Mouse (Mus musculus): ENCODE results near the gene Nfrkb. TPM values are rescaled to one million over a fixed set of nuclear protein-coding genes. Genes with fewer than 3 reads are reported as not detected.

Nfrkb gene
- polyA plus RNA-seq, 1 experiment from 2014 or later, result 27.7 TPM

DNA sequence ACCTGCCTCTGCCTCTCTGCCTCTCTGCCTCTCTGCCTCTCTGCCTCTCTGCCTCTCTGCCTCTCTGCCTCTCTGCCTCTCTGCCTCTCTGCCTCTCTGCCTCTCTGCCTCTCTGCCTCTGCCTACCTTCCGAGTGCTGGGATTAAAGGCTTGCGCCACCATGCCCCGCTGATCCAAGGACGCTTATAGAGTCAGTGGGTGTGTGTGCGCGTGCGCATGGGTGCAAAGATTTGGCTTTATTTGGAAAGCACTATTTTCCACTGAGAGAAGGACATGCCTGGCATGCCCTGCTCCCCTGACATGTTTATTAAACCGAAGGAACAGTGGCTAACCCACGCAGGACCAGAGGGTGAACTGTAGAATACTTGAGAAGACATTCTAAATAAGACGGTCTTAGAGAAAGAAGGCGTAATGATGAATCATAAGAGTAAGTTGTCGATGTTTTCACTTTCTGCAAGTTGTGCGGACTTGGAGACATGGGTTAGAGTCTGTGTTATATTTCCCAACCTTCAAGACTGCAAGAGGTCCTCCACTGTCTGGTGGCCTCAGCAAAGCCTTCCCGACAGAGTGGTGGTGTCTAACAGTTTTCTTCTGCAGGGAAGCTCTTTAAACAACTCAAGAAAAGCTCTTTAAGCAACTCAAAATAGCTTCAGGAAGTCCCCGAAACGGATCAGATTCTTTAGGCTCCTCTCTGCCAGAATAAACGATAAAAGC is 1.0 kb upstream of the Nfrkb start:
- Histone ChIP-seq H3K36me3 (ENCODE audit: poor library complexity, severe bottlenecking) (peaks cover 15% of the 10 kb centered on the region), H3K9ac (no peak overlapping the region), H3K4me3 (no peak overlapping the region), H3K27me3 (no peaks in the 10 kb centered on the region), H3K4me1 (peaks cover 25% of the 10 kb centered on the region), H3K27ac (no peak overlapping the region), H3K4me2 (peak overlapping the region; percentile 66; the same call in 1 of the 2 replicates), H3K9me3 (replicated peaks) (no peaks in the 10 kb centered on the region)
- ATAC-seq, result no peak
- 85% methylated on average over 17 of the region's 17 CpGs for WGBS

DNA sequence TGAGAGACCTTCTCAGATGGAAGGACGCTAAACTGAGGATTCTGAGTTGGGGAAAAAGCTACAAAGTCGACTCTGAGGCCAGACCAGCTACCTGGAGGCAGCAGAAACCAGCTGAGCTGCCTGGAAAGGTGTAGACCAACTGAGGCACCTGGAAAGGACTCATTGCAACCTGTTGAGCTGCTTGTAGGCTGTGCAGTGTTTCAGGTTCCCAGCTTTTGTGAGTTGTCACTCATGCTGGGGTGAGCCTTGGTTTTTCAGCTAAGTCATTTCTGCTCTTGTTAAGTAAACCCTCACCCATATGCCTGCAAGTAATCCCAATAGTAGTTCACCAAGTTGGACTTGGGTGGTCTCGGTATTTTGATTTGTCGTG is 507 bp upstream of the Nfrkb start:
- H3K36me3 ChIP-seq (ENCODE audit: poor library complexity, severe bottlenecking), result peaks cover 18% of the 10 kb centered on the region
- ATAC-seq, result no peak; the same call in 1 of the 2 replicates

DNA sequence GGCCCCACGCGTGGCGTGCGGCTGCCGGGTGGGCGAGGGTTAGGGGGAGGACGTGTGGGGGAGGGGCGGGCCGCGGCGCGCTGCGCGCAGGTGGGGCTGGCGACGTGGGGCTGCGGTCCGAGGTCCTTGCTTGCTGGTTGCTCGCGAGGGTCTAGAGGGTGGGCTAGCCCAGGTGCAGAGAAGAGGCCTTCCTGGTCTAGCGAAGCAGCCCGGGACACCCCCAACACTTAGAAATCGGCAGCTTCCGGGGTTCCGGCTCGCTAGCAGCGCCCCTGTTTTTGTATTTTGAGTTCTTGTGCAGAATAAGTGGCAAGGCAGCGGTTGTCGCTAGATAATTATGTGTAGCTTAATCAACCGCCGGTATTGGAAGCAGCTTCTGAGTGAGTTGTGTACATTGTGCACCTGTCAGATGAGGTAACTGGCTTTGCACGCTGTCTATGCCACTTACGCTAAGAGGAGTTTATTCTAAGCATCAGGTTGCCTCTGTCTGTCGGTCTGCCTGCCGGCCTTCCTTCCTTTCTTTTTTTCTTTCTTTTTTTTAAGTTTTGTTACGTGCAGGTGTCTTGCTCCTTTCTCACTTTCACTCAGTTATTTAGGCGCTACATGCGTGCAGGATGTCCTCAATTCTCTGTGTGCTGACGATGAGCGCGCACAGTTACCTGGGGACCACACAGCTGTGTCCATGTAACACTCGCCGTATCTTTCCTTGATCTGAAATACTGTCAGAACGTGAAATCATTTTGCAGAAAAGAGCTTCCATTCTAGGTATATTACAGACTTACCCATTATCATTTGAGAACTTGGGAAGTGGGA is 582 bp downstream of the Nfrkb start:
- peak overlapping the region; percentile 54 for H3K27ac ChIP-seq

More for the DNA sequence above, 507 bp upstream of the Nfrkb start:
- H3K27ac ChIP-seq, result no peak overlapping the region
- H3K4me1 ChIP-seq, result peaks cover 25% of the 10 kb centered on the region
- 16% methylated on average over 4 of the region's 4 CpGs for WGBS
- peak overlapping the region; percentile 83 for H3K4me3 ChIP-seq
- no peaks in the 10 kb centered on the region for H3K27me3 ChIP-seq
- no peaks in the 10 kb centered on the region for H3K9me3 ChIP-seq (replicated peaks)
- peak overlapping the region; percentile 66 for H3K4me2 ChIP-seq
- H3K9ac ChIP-seq, result peak overlapping the region; percentile 83

DNA sequence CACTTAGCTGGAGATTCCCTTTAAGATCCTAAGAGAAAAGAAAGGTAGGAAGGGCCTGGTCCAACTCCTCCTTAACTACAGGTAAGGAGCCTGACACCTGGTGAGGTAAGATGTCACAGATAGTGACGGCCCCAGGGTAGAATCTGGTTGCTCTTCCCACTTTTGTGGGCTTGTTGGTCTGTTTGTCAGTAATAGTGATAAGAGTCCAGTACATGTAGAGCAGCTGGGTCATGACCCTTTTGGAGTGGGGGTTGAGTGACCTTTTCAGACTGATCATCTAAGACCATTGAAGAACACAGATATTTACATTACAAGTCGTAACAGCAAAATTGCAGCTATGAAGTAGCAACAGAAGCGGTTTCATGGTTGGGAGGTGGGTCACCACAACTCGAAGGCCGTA is 1.2 kb downstream of the Nfrkb start:
- Histone ChIP-seq H3K27ac (no peak overlapping the region), H3K36me3 (ENCODE audit: poor library complexity, severe bottlenecking) (peaks cover 31% of the 10 kb centered on the region), H3K27me3 (no peaks in the 10 kb centered on the region), H3K4me2 (peak overlapping the region; percentile 66), H3K9ac (peak overlapping the region; percentile 83; the same call in 1 of the 2 replicates), H3K4me1 (peaks cover 25% of the 10 kb centered on the region), H3K9me3 (replicated peaks) (no peaks in the 10 kb centered on the region), H3K4me3 (peak overlapping the region; percentile 83)
- 90% methylated on average over 5 of the region's 5 CpGs for WGBS
- no peak for ATAC-seq

More for the DNA sequence above, 582 bp downstream of the Nfrkb start:
- peak; percentile 82 for ATAC-seq
- 11% methylated on average over 44 of the region's 44 CpGs for WGBS
- H3K9ac ChIP-seq, result peak overlapping the region; percentile 83
- no peaks in the 10 kb centered on the region for H3K9me3 ChIP-seq (replicated peaks)
- H3K4me1 ChIP-seq, result peaks cover 25% of the 10 kb centered on the region
- H3K36me3 ChIP-seq (ENCODE audit: poor library complexity, severe bottlenecking), result peaks cover 24% of the 10 kb centered on the region
- no peaks in the 10 kb centered on the region for H3K27me3 ChIP-seq
- H3K4me3 ChIP-seq, result peak overlapping the region; percentile 83
- H3K4me2 ChIP-seq, result peak overlapping the region; percentile 66

DNA sequence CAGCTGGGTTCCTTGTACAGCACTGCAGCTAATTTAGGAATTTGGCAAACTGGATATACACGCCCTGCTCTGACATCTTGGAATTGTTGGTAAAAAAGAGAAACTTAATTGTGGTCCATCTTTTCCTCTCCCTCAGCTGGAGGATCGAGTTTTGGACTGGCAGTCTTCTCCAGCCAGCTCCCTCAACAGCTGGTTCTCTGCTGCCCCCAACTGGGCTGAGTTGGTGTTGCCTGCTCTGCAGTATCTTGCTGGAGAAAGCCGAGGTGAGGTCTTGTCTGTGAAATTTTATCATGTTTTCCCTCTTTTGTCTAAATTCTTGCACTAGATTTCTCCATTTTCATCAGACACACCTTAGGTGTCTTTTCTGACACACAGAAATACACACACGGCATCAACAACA is 14.4 kb downstream of the Nfrkb start:
- peaks cover 99% of the 10 kb centered on the region for H3K36me3 ChIP-seq (ENCODE audit: poor library complexity, severe bottlenecking)
- ATAC-seq, result no peak; the same call in 1 of the 2 replicates
- 57% methylated on average over 4 of the region's 4 CpGs for WGBS

DNA sequence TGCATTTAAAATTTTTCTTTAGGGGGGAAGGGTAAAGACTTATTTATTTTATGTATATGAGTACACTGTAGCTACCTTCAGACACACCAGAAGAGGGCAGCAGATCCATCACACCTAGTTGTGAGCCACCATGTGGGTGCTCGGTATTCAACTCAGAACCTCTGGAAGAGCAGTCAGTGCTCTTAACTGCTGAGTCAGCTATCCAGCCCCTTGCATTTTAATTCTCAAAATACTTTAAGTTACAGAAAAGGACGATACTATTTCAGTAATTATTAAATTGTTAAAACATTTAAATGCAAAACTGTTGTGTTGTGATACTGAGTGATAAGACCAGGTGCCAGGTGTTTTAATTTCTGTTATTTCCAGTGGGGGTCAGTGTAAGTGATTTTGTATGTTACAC is 18.3 kb downstream of the Nfrkb start:
- 85% methylated on average over 2 of the region's 2 CpGs for WGBS
- Histone ChIP-seq H3K9me3 (replicated peaks) (no peaks in the 10 kb centered on the region), H3K36me3 (ENCODE audit: poor library complexity, severe bottlenecking) (peaks cover 91% of the 10 kb centered on the region)

More for the DNA sequence above, 14.4 kb downstream of the Nfrkb start:
- Histone ChIP-seq H3K27ac (no peak overlapping the region), H3K4me2 (no peak overlapping the region), H3K4me3 (no peak overlapping the region), H3K9me3 (replicated peaks) (no peaks in the 10 kb centered on the region), H3K27me3 (no peaks in the 10 kb centered on the region), H3K4me1 (no peaks in the 10 kb centered on the region), H3K9ac (no peak overlapping the region)

DNA sequence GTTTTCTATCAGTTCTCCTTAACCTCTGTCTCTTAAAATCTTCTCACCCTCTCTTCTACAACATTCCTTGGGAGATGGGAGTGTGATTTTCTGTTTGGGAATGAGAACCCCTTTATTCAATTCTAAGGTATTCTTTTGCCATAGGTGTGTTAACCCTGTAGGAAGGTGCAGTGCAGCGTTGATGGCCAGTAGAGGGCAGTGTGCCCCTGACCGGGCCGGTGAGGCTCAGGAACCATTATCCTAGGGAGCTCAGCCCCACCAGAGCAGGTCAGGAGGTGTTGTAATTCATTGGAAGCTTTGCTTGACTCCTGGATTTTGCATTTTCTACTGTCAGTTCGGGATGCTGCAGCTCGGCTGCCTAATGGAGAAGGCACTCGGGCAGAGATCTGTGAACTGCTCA is 19.2 kb downstream of the Nfrkb start:
- Histone ChIP-seq H3K9me3 (replicated peaks) (no peaks in the 10 kb centered on the region), H3K4me3 (no peak overlapping the region), H3K27ac (no peak overlapping the region), H3K4me2 (no peak overlapping the region), H3K27me3 (no peaks in the 10 kb centered on the region), H3K36me3 (ENCODE audit: poor library complexity, severe bottlenecking) (peaks cover 91% of the 10 kb centered on the region), H3K4me1 (no peaks in the 10 kb centered on the region), H3K9ac (no peak overlapping the region)
- WGBS, result 66% methylated on average over 6 of the region's 6 CpGs
- no peak for ATAC-seq

More for the DNA sequence above, 18.3 kb downstream of the Nfrkb start:
- ATAC-seq, result no peak
- H3K4me2 ChIP-seq, result no peak overlapping the region
- no peaks in the 10 kb centered on the region for H3K4me1 ChIP-seq
- H3K9ac ChIP-seq, result no peak overlapping the region
- no peaks in the 10 kb centered on the region for H3K27me3 ChIP-seq
- H3K4me3 ChIP-seq, result no peak overlapping the region
- no peak overlapping the region for H3K27ac ChIP-seq

DNA sequence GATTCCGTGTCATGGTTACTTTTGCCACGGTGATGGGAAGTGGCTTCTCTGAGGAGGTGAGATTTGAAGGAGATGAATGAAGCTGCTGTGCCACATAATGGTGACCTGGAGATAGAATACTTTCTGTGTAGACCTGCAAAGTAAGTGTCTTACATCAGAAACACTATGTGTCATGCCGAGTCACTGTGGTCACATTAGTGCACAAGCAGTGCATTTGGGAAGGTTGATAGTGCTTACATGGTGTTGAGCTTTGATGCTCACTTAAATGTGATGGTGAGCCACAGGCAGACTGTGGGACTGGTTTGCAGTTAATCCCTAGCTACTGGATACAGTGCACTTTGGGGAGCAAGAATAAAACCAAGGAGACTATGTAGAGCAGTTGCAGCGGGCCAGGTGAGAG is 26.2 kb downstream of the Nfrkb start:
- Histone ChIP-seq H3K27me3 (no peaks in the 10 kb centered on the region), H3K9me3 (replicated peaks) (no peaks in the 10 kb centered on the region), H3K4me3 (no peak overlapping the region), H3K4me2 (no peak overlapping the region), H3K27ac (no peak overlapping the region), H3K36me3 (ENCODE audit: poor library complexity, severe bottlenecking) (peaks cover 93% of the 10 kb centered on the region), H3K4me1 (no peaks in the 10 kb centered on the region), H3K9ac (no peak overlapping the region)
- 94% methylated on average over 4 of the region's 4 CpGs for WGBS
- ATAC-seq, result no peak

DNA sequence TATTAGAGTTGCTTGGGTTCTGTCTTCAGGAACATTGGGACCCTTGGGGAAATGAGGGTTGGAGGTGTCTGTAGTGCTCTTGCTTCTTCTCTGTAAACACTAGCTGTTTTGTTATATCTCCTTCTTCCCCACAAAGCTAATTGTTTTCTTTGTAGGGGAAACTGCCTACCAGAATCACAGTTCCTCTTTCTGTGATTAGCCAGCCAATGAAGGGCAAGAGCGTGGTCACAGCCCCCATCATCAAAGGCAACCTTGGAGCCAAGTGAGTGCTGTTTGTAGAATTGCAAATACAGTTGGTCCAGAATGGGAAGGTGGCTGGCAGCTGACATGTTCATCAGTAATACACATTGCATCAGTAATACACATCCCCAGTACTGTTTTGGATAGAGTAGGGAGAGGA is 32.8 kb downstream of the Nfrkb start:
- no peak for ATAC-seq
- Histone ChIP-seq H3K4me1 (no peaks in the 10 kb centered on the region), H3K4me2 (no peak overlapping the region), H3K9ac (no peak overlapping the region), H3K9me3 (replicated peaks) (no peaks in the 10 kb centered on the region), H3K36me3 (ENCODE audit: poor library complexity, severe bottlenecking) (peaks cover 92% of the 10 kb centered on the region), H3K27me3 (no peaks in the 10 kb centered on the region), H3K27ac (no peak overlapping the region), H3K4me3 (no peak overlapping the region)
- whole genome bisulfite sequencing, result 86% methylated on average over 1 of the region's 1 CpGs

DNA sequence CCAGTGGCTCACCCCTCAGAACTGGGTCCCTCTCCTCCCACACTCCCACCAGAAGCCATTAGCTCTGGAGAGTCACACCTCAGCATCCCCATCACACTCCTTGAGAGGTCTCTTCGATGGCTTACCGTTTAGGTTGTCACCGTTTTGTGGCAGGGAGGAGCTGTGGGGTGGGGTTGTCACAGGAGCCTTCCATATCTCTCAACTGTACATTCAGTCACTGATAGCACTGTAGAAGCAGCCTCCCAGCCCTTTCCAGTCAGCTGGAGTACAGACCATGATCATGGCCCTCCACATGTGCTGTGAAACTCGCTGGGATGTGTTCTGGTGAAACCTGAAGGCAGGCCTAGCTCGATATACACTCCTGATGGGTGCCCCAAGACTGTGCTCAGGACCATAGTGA is 36.2 kb downstream of the Nfrkb start:
- H3K36me3 ChIP-seq (ENCODE audit: poor library complexity, severe bottlenecking), result peaks cover 72% of the 10 kb centered on the region
- H3K4me2 ChIP-seq, result no peak overlapping the region
- H3K4me3 ChIP-seq, result no peak overlapping the region
- no peaks in the 10 kb centered on the region for H3K4me1 ChIP-seq
- ATAC-seq, result no peak
- H3K9me3 ChIP-seq (replicated peaks), result no peaks in the 10 kb centered on the region
- H3K27me3 ChIP-seq, result no peaks in the 10 kb centered on the region
- H3K27ac ChIP-seq, result no peak overlapping the region
- WGBS, result 94% methylated on average over 5 of the region's 5 CpGs
- H3K9ac ChIP-seq, result no peak overlapping the region

DNA sequence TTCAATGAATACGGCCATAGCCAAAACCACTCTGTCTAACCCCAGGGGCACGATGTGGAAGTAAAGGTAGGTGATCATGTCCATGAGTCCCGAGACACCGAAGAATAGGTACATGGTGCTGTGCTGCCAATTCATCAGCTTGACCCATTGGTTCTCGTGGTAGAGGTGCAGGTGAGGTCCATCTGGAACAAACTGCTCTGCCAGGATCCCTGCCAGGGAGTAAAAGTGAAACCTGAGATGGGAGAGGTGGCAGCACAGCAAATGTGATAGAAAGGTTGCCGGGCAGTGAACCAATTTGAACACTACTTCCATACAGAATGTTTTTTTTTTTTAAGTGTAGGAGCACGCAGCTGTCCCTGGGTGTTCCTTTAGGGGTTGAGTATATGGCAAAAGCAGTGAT is 43.0 kb downstream of the Nfrkb start:
- H3K9ac ChIP-seq, result no peak overlapping the region
- ATAC-seq, result no peak
- H3K4me3 ChIP-seq, result no peak overlapping the region
- H3K9me3 ChIP-seq (replicated peaks), result no peaks in the 10 kb centered on the region
- H3K27ac ChIP-seq, result no peak overlapping the region
- no peaks in the 10 kb centered on the region for H3K27me3 ChIP-seq
- H3K4me2 ChIP-seq, result no peak overlapping the region
- peaks cover 9% of the 10 kb centered on the region for H3K36me3 ChIP-seq (ENCODE audit: poor library complexity, severe bottlenecking)
- WGBS, result 94% methylated on average over 7 of the region's 7 CpGs
- H3K4me1 ChIP-seq, result no peaks in the 10 kb centered on the region

DNA sequence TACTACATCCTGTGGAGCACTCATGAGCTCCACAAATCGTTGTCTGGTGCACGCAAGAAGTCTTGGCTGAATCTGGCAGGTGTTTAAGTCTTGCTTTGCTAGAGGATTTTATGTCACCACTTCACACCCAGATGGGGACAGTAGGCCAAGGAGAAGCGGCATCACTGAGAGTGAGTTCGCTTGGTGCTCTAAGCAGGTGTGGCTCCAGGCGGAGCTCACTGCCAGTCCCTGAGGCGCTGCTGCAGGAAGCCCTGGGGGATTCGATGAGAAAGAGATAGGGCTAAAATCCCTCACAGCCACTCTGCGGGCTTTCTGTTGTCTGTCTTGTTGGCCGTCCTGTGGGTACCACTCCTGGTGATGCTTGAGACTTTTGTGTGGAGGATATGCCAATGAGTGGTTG is 44.0 kb downstream of the Nfrkb start:
- Histone ChIP-seq H3K9ac (no peak overlapping the region), H3K27ac (no peak overlapping the region), H3K27me3 (no peaks in the 10 kb centered on the region), H3K4me2 (no peak overlapping the region), H3K36me3 (ENCODE audit: poor library complexity, severe bottlenecking) (peaks cover 6% of the 10 kb centered on the region; the same call in 1 of the 2 replicates), H3K4me3 (no peak overlapping the region), H3K9me3 (replicated peaks) (no peaks in the 10 kb centered on the region), H3K4me1 (no peaks in the 10 kb centered on the region)
- 73% methylated on average over 9 of the region's 9 CpGs for WGBS
- ATAC-seq, result no peak
